Mouse (Mus musculus) liver, embryonic 13.5 days (tissue): ENCODE measurements around the gene Olfr954. TPM values are rescaled to one million over a fixed set of nuclear protein-coding genes. Genes with fewer than 3 reads are reported as not detected.

Source experiments
- ATAC-seq: fragments of 200-750 bp; cut with Nextera tagmentation; 2 replicates; pipeline ENCODE4 v1.8.0; 2017; ENCODE audit warnings: low read depth, mild to moderate bottlenecking, moderate number of reproducible peaks, moderate library complexity
- DNase-seq: peaks from one replicate; pipeline ENCODE4 v3.0.0; 2022
- H3K27ac ChIP-seq: fragments of 300-500 bp; sonication (generic); 2 replicates; pipeline ENCODE4 v1.5.1; 2015; ENCODE audit warnings: moderate library complexity, mild to moderate bottlenecking, inconsistent platforms
- H3K27me3 ChIP-seq: fragments of 300-500 bp; sonication (generic); 2 replicates; pipeline ENCODE4 v1.6.1; 2015; ENCODE audit warnings: mild to moderate bottlenecking, inconsistent platforms
- H3K36me3 ChIP-seq: fragments of 300-500 bp; sonication (generic); 2 replicates; pipeline ENCODE4 v1.6.1; 2015; ENCODE audit warnings: mild to moderate bottlenecking, inconsistent platforms
- H3K4me1 ChIP-seq: fragments of 300-500 bp; sonication (generic); replicated peaks from 2 replicates; pipeline ENCODE4 v1.6.1; 2015; ENCODE audit warnings: inconsistent platforms
- H3K4me2 ChIP-seq: fragments of 300-500 bp; sonication (generic); 2 replicates; pipeline ENCODE4 v1.6.1; 2015; ENCODE audit warnings: inconsistent platforms, mild to moderate bottlenecking, moderate library complexity
- H3K4me3 ChIP-seq: fragments of 300-500 bp; sonication (generic); replicated peaks from 2 replicates; pipeline ENCODE4 v1.5.1; 2015; ENCODE audit warnings: mild to moderate bottlenecking, inconsistent platforms
- H3K9ac ChIP-seq: fragments of 300-500 bp; sonication (generic); 2 replicates; pipeline ENCODE4 v1.6.1; 2015; ENCODE audit warnings: mild to moderate bottlenecking, inconsistent platforms
- H3K9me3 ChIP-seq: fragments of 300-500 bp; sonication (generic); replicated peaks from 2 replicates; pipeline ENCODE4 v1.6.1; 2016; ENCODE audit warnings: inconsistent platforms
- WGBS: fragments of 180-500 bp; shearing (Covaris S2); methylation state at CpG from one replicate; pipeline ENCODE4 v1.1.7; 2015; ENCODE audit not compliant: insufficient replicate concordance; 5-methylcytosine and 5-hydroxymethylcytosine counted together
- polyA plus RNA-seq: library from polyadenylated mRNA; unstranded; fragments of >200 nt; fragmentation: Nextera tagmentation; extraction: Ambion mirVana; gene quantifications from 2 replicates; pipeline ENCODE4 v1.2.1, GENCODE M21; 2015

Olfr954 gene
- polyA plus RNA-seq = not detected in 2 replicates

DNA sequence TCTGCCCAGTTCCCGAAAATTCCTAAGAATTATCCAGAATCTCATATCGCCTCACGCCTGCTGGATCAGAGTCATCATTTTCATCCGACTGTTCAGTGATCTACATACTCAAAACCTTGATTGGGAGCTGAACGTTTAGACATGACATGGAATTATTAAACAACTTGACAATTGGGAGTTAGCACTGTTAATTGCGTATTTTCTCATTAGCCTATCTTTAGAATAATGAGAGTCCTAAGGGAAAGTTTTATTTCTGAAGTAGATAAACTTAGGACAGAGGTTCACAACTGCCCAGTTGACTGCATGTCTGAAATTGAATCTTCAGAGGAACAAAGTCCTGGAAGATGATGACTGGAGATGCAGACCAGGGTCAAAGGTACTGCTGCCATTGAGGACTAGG lies at the start of gene Olfr954:
TSS of gene Olfr954 (plus strand) at position 301 of the 400 bp plus-strand sequence.
- Histone ChIP-seq H3K4me3 (no peak within 1 kb of the TSS), H3K9me3 (no peaks in the 10 kb centered on the region), H3K36me3 (no peaks in the 10 kb centered on the region), H3K27ac (no peak within 1 kb of the TSS), H3K9ac (no peak within 1 kb of the TSS), H3K4me2 (no peak within 1 kb of the TSS), H3K27me3 (no peaks in the 10 kb centered on the region), H3K4me1 (no peaks in the 10 kb centered on the region)
- WGBS = 67% methylated on average over 6 of the region's 6 CpGs
- DNase-seq = no peak
- ATAC-seq = no peak

DNA sequence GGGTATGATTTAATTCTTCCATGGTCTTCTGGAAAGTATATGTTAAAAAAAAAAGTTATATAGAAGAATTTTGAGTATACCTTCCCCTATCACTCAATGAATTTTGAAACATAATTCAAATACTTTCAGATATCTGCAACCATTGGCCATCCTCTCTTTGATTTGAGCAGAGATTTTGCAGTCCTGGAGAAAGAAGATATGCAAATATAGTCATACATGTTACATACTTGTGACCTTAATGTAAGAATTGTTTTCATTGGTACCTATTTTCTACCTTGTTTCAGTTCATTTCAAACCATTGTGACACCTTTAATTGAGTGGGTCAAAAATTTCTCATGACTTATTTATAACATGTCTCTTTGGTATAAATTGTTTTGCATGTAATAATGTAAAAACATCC lies 29.5 kb upstream of the Olfr954 start, which contains the start of gene Olfr952:
TSS of gene Olfr952 (minus strand) at position 101 of the 400 bp plus-strand sequence.
- no peak within 1 kb of the TSS for H3K4me3 ChIP-seq
- no peak within 1 kb of the TSS for H3K27ac ChIP-seq
- H3K36me3 ChIP-seq = no peaks in the 10 kb centered on the region
- no peak within 1 kb of the TSS for H3K4me2 ChIP-seq
- ATAC-seq (no peak), DNase-seq (no peak)
- H3K27me3 ChIP-seq = no peaks in the 10 kb centered on the region
- H3K9ac ChIP-seq = no peak within 1 kb of the TSS
- no peaks in the 10 kb centered on the region for H3K4me1 ChIP-seq
- H3K9me3 ChIP-seq = no peaks in the 10 kb centered on the region

DNA sequence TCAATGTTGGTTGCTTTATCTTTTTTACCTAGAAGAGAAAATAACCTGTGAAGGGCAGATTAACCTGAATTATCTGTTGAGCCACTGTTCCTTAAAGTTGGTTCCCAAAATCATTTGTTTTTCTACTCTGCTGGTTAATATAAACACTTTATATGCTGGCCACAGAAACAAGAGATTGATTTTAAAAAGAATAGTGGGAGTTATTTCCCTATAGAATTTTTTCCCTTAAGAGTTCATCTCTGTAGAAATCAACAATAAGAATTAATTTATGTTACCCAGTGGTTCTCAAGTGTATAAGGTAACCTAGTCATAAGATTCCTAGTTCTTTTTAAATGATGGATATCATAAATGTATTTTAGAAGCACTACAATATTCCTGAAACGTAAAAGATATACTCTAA lies 15.3 kb downstream of the Olfr954 start, which contains the start of gene Olfr955:
TSS of gene Olfr955 (minus strand) at position 101 of the 400 bp plus-strand sequence.
- 27% methylated on average over 1 of the region's 1 CpGs for WGBS
- Histone ChIP-seq H3K27me3 (no peaks in the 10 kb centered on the region), H3K9ac (no peak within 1 kb of the TSS), H3K9me3 (no peaks in the 10 kb centered on the region), H3K4me3 (no peak within 1 kb of the TSS), H3K27ac (no peak within 1 kb of the TSS), H3K4me2 (no peak within 1 kb of the TSS), H3K4me1 (no peaks in the 10 kb centered on the region), H3K36me3 (no peaks in the 10 kb centered on the region)
- no peak for ATAC-seq
- no peak for DNase-seq

DNA sequence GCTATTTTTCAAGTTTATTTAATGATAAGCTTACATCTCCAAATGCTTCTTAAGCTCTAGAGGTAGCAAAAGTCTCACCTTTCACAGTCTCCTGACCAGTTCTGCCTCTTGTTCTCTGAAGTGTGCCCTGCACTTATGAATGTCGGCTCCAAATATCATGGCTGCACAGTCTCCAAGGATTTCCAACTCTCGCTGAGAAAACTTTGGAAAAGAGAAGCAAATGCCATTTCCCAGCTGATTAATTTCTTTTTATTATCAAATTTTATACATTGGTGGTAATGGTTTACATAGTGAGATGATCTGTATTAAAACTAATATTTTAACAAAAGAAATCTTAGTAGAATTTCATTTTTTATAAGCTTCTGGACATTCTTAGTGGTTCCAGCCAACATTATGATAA lies 37.4 kb downstream of the Olfr954 start, which contains the start of gene Olfr44:
TSS of gene Olfr44 (minus strand) at position 101 of the 400 bp plus-strand sequence.
- Histone ChIP-seq H3K4me2 (no peak within 1 kb of the TSS), H3K4me3 (no peak within 1 kb of the TSS), H3K9ac (no peak within 1 kb of the TSS), H3K9me3 (no peaks in the 10 kb centered on the region), H3K4me1 (no peaks in the 10 kb centered on the region), H3K27ac (no peak within 1 kb of the TSS), H3K27me3 (no peaks in the 10 kb centered on the region), H3K36me3 (no peaks in the 10 kb centered on the region)
- DNase-seq = no peak
- ATAC-seq = no peak
- 70% methylated on average over 2 of the region's 2 CpGs for WGBS

DNA sequence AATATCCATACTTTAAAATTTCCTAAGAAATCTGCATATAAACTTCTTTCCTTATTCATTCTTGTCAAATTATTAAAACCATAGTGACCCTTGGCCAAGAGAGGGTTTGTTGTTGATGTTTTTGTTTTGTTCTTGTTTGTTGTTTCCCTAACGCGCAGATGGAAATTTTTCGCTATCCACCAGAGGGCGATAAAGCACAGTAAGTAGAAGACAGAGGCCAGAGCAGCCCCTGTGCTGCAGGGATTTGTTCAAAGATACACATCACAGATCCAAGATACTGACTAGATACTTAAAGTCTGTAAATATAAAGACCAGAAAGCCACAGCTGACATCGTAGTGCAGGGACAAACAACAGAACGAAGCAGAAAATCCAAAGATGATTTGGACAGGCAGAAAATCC lies 52.5 kb downstream of the Olfr954 start:
- Histone ChIP-seq H3K9ac (no peak overlapping the region), H3K4me2 (no peak overlapping the region), H3K4me1 (no peaks in the 10 kb centered on the region), H3K27me3 (no peaks in the 10 kb centered on the region), H3K36me3 (no peaks in the 10 kb centered on the region), H3K27ac (no peak overlapping the region), H3K9me3 (no peaks in the 10 kb centered on the region), H3K4me3 (no peak overlapping the region)
- ATAC-seq (no peak), DNase-seq (no peak)
- 6% methylated on average over 6 of the region's 6 CpGs for WGBS

GRCm38 (mm10) chr9:39509412-39509811 lies 52.9 kb downstream of the Olfr954 start:
- no peak overlapping the region for H3K4me3 ChIP-seq
- H3K36me3 ChIP-seq = no peaks in the 10 kb centered on the region
- WGBS = 65% methylated on average over 9 of the region's 9 CpGs

More at GRCm38 (mm10) chr9:39509412-39509811, 52.9 kb downstream of the Olfr954 start:
- DNase-seq (no peak), ATAC-seq (no peak)
- no peaks in the 10 kb centered on the region for H3K9me3 ChIP-seq
- no peaks in the 10 kb centered on the region for H3K4me1 ChIP-seq
- no peak overlapping the region for H3K4me2 ChIP-seq
- H3K9ac ChIP-seq = no peak overlapping the region
- no peak overlapping the region for H3K27ac ChIP-seq
- no peaks in the 10 kb centered on the region for H3K27me3 ChIP-seq

Other genes starting within 250 kb of the Olfr954 start
- not detected in 2 replicates for gene Olfr1537, start 206.7 kb upstream of the Olfr954 start, polyA plus RNA-seq
- not detected in 2 replicates for gene Olfr945, start 179.9 kb upstream of the Olfr954 start, polyA plus RNA-seq
- not detected in 2 replicates for gene Olfr948, start 130.7 kb upstream of the Olfr954 start, polyA plus RNA-seq
- not detected in 2 replicates for gene Olfr951, start 69.3 kb upstream of the Olfr954 start, polyA plus RNA-seq
- gene Olfr952, start 29.6 kb upstream of the Olfr954 start, polyA plus RNA-seq = not detected in 2 replicates
- gene Olfr955, start 15.2 kb downstream of the Olfr954 start, polyA plus RNA-seq = not detected in 2 replicates
- not detected in 2 replicates for gene Olfr44, start 37.3 kb downstream of the Olfr954 start, polyA plus RNA-seq
- not detected in 2 replicates for gene Olfr957, start 59.1 kb downstream of the Olfr954 start, polyA plus RNA-seq
- gene Olfr958, start 97.4 kb downstream of the Olfr954 start, polyA plus RNA-seq = not detected in 2 replicates
- not detected in 2 replicates for gene Olfr959, start 118.9 kb downstream of the Olfr954 start, polyA plus RNA-seq
- 3.6 and 3.9 TPM in 2 replicates for gene AW551984, start 147.7 kb downstream of the Olfr954 start, polyA plus RNA-seq
- not detected in 2 replicates for gene Olfr148, start 154.0 kb downstream of the Olfr954 start, polyA plus RNA-seq
- not detected in 2 replicates for gene Olfr960, start 164.7 kb downstream of the Olfr954 start, polyA plus RNA-seq
- gene Olfr961, start 188.4 kb downstream of the Olfr954 start, polyA plus RNA-seq = not detected in 2 replicates
- gene Olfr963, start 210.5 kb downstream of the Olfr954 start, polyA plus RNA-seq = not detected in 2 replicates